Mouse (Mus musculus) midbrain, postnatal 0 days (tissue): Measurements from ENCODE around the gene Wars2. TPM values are rescaled to one million over a fixed set of nuclear protein-coding genes. Genes with fewer than 3 reads are reported as not detected.

Experiments
- ATAC-seq: fragments of 200-750 bp; cut with Nextera tagmentation; 2 replicates; pipeline ENCODE4 v1.8.0; 2017; ENCODE audit warnings: moderate number of reproducible peaks, mild to moderate bottlenecking, moderate TSS enrichment, moderate library complexity; ENCODE audit not compliant: low FRiP score
- DNase-seq: peaks from one replicate; pipeline ENCODE4 v3.0.0-alpha.2; 2015; ENCODE audit warnings: low spot score
- H3K27ac ChIP-seq: fragments of 300-500 bp; sonication (generic); 2 replicates; pipeline ENCODE4 v1.5.1; 2014; ENCODE audit warnings: low read depth, mild to moderate bottlenecking, low read length, mixed read lengths
- H3K27me3 ChIP-seq: fragments of 300-500 bp; sonication (generic); 2 replicates; pipeline ENCODE4 v1.6.1; 2014; ENCODE audit warnings: low read length, control low read depth, mixed read lengths; ENCODE audit not compliant: insufficient read depth
- H3K36me3 ChIP-seq: fragments of 300-500 bp; sonication (generic); 2 replicates; pipeline ENCODE4 v1.6.1; 2014; ENCODE audit warnings: low read length, control low read depth, mixed read lengths; ENCODE audit not compliant: insufficient read depth
- H3K4me1 ChIP-seq: fragments of 300-500 bp; sonication (generic); 2 replicates; pipeline ENCODE4 v1.6.1; 2014; ENCODE audit warnings: mild to moderate bottlenecking, control low read depth, antibody characterized with exemption, low read length, mixed read lengths; ENCODE audit not compliant: insufficient read depth
- H3K4me2 ChIP-seq: fragments of 300-500 bp; sonication (generic); 2 replicates; pipeline ENCODE4 v1.6.1; 2014; ENCODE audit warnings: low read depth, mild to moderate bottlenecking, low read length, mixed read lengths; ENCODE audit not compliant: poor library complexity, severe bottlenecking
- H3K4me3 ChIP-seq: fragments of 300-500 bp; sonication (generic); 2 replicates; pipeline ENCODE4 v1.5.1; 2014; ENCODE audit warnings: low read depth, mild to moderate bottlenecking, low read length, moderate library complexity
- H3K9ac ChIP-seq: fragments of 300-500 bp; sonication (generic); replicated peaks from 2 replicates; pipeline ENCODE4 v1.6.1; 2014; ENCODE audit warnings: mild to moderate bottlenecking, low read length, moderate library complexity, mixed read lengths; ENCODE audit not compliant: poor library complexity, severe bottlenecking
- H3K9me3 ChIP-seq: fragments of 300-500 bp; sonication (generic); 2 replicates; pipeline ENCODE4 v1.6.1; 2016; ENCODE audit warnings: low read length, control low read depth
- CTCF ChIP-seq: IDR thresholded peaks from 2 replicates; pipeline ENCODE4 v1.5.1; 2016; ENCODE audit warnings: antibody characterized with exemption, mild to moderate bottlenecking
- WGBS: fragments of 180-500 bp; shearing (Covaris S2); extraction: QIAGEN DNeasy Blood & Tissue Kit; methylation state at CpG from one replicate; pipeline ENCODE4 v1.1.7; 2014; 5-methylcytosine and 5-hydroxymethylcytosine counted together
- polyA plus RNA-seq: library from polyadenylated mRNA; unstranded; fragments of >200 nt; fragmentation: Nextera tagmentation; extraction: Ambion mirVana; gene quantifications from 2 replicates; pipeline ENCODE4 v1.2.1, GENCODE M21; 2015
- total RNA-seq: library from RNA; depleted of rRNA; stranded (reverse); fragments of >200 nt; gene quantifications from 2 replicates; pipeline ENCODE4 v1.2.3, GENCODE M21; 2014; rRNA removed

Gene Wars2
- total RNA-seq: 6.7 and 6.9 TPM in 2 replicates
- polyA plus RNA-seq: 4.4 and 4.9 TPM in 2 replicates

DNA sequence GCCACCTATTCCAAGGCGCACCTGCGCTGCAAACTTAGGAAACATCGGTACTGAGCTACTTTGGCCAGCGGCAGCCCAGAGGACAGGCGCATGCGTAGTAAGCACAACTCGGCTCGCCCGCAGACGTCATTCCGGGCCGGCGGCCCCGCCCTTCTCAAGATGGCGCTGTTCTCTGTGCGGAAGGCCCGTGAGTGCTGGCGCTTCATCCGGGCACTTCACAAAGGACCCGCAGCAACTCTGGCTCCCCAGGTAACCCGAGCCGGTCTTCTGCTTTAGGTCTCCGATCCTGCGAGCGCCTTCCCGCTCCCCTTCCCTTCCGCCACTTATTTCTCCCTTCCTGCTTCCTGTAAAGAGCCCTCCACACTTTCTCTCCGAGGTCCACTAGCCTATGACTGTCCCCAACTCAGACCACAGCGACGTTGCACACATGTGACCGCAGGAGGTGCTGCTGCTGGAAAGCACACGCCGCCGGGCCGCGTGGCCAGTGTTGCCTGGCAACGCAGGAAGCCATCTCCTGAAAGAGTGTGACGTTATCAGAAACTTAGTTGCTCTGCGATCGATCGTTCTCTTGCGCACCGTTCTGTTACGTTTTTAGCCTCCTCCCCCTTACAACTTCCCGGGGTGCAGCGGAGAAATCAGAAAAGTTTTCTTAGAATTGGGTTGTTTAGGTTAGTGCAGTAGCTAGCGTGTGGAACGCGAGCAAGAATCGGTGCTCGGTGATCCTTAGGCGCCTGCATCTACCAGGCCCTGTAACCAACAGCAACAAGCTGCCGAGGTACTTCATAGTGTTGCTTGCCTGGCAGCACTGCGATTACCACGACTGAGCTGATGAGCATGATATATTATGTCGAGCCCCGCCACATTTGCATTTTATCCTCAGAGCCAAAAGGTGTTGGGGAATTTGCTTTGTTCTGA lies at the start of gene Wars2:
Wars2 (plus strand) TSS at position 129 of the 915 bp plus-strand sequence.
- under 1% methylated on average over 57 of the region's 57 CpGs for WGBS

DNA sequence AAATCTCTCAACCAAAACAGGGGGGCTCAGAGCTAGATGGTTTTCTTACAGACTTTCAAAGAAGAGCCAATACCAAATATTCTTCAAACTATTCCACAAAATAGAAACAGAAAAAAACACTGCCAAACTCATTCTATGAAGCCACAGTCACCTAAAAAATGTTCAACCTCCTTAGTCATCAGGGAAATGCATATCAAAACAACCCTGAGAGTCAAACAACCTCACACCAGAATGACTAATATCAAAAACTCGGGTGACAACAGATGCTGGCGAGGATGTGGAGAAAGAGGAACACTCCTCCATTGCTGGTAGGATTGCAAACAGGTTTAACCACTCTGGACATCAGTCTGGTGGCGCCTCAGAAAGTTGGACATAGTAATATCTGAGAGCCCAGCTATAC lies 44.1 kb upstream of the Wars2 start:
- ATAC-seq: no peak
- 83% methylated on average over 3 of the region's 3 CpGs for WGBS
- TF ChIP-seq CTCF: no peak

More for the DNA sequence above, at the start of gene Wars2:
- ATAC-seq (peak; percentile 100), DNase-seq (peak; percentile 96)
- H3K9ac ChIP-seq: peak within 1 kb of the TSS; percentile 80
- H3K27me3 ChIP-seq: no peaks in the 10 kb centered on the region
- peak; percentile 58 for TF ChIP-seq CTCF
- no peaks in the 10 kb centered on the region for H3K9me3 ChIP-seq
- H3K4me1 ChIP-seq: peaks cover 3% of the 10 kb centered on the region; the same call in 1 of the 2 replicates
- no peaks in the 10 kb centered on the region for H3K36me3 ChIP-seq
- H3K4me3 ChIP-seq: peak within 1 kb of the TSS; percentile 57
- H3K4me2 ChIP-seq: peak within 1 kb of the TSS; percentile 70
- peak within 1 kb of the TSS; percentile 94 for H3K27ac ChIP-seq

DNA sequence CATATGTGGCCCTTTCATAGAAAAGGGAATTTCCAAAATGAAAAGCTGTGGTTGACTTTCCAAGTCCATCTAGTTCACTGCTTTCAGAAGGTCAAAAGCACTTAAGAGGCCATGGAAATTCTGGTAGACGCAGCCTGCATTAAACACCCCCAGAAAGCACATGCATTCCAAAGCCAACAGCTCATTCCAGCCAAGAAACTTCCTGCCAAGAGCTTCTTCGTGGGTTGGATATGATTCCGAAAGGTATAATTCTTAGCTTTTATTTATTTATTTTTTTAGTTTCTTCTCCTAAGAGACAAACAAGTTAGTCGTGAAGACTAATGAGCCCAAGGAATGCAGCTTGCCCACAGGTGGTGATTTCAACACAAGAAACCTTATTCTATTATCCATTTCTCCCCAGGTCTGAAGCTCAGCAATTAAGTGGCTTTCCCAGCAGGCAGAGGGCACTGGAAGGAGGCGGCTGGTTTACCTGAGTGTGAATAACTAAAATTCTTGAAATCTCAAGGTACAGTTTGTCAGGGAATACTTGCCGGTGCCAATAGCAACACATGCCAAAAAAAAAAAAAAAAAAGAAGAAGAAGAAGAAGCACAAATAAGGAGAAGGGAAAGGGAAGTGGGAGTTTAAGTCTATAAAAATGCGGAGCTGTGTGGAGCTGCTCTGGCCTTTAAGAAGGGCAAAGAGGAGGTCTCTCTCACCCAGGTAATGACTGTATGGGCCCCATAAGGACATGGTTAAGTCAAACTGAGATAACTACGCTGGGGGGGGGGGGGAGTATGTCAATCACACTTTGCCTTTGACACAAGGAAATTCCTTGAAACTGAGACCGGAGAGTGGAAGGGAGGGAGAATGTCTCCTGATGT lies 30.3 kb upstream of the Wars2 start:
- H3K4me1 ChIP-seq: no peaks in the 10 kb centered on the region
- no peak for TF ChIP-seq CTCF
- H3K9ac ChIP-seq: no peak overlapping the region
- ATAC-seq (no peak), DNase-seq (no peak)
- H3K4me2 ChIP-seq: no peak overlapping the region
- no peak overlapping the region for H3K4me3 ChIP-seq
- H3K36me3 ChIP-seq: no peaks in the 10 kb centered on the region
- H3K9me3 ChIP-seq: no peaks in the 10 kb centered on the region
- no peaks in the 10 kb centered on the region for H3K27me3 ChIP-seq
- 75% methylated on average over 9 of the region's 9 CpGs for WGBS
- H3K27ac ChIP-seq: no peak overlapping the region

More for the DNA sequence above, 44.1 kb upstream of the Wars2 start:
- no peak overlapping the region for H3K9ac ChIP-seq
- DNase-seq: no peak
- no peaks in the 10 kb centered on the region for H3K27me3 ChIP-seq
- no peaks in the 10 kb centered on the region for H3K36me3 ChIP-seq
- no peak overlapping the region for H3K4me3 ChIP-seq
- H3K4me1 ChIP-seq: no peaks in the 10 kb centered on the region
- H3K27ac ChIP-seq: no peak overlapping the region
- no peaks in the 10 kb centered on the region for H3K9me3 ChIP-seq
- no peak overlapping the region for H3K4me2 ChIP-seq

DNA sequence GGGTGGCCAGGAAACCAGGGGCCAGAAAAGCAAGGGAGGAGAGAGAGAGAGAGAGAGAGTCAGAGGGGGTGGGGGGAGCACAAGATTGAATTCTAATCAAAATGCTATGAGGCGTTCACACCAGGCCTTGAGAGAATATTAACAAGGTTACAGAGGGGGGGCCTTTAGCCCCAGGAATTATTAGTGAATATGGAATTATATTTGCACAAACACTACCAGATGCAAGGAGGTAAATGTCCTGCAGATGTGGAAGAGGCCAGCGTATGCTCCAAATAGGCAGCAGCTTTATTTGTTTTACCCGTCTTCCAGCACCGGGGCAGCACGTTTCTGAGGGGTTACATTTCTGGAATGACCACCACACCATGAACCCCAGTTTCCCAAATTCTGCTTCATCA lies 29.7 kb upstream of the Wars2 start:
- Histone ChIP-seq H3K9ac (no peak overlapping the region), H3K27ac (no peak overlapping the region), H3K36me3 (no peaks in the 10 kb centered on the region), H3K27me3 (no peaks in the 10 kb centered on the region), H3K4me1 (no peaks in the 10 kb centered on the region), H3K4me2 (no peak overlapping the region), H3K9me3 (no peaks in the 10 kb centered on the region), H3K4me3 (no peak overlapping the region)
- DNase-seq (no peak), ATAC-seq (no peak)
- WGBS: 89% methylated on average over 5 of the region's 5 CpGs
- TF ChIP-seq CTCF: no peak

DNA sequence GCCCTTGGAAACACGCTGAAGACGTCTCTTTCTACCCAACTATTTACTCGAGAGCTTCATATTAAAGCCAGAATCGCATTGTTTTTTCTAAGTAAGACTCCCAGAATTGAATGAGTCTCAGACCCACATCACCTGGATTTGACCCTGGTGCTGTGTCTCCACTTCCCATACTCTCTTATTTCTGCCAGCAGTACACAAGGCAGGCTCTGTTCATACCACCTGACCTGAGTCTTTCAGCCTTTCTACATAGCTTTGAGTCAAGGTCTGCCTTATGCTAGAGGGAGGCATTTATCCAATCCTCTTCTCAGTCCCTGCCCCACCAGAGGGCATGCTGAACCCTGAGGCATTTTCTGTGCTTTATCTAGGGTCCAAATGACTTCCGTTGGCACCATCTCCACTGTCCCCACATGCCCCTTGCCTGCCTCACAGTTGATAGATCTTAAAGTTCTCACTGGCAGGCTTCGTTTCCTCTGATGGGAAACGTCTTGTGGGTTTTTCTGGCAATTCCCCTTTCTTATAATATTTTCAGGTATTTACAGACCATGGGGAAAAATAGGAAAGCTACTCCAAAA lies 27.5 kb upstream of the Wars2 start:
- DNase-seq (no peak), ATAC-seq (no peak)
- no peaks in the 10 kb centered on the region for H3K4me1 ChIP-seq
- H3K9ac ChIP-seq: no peak overlapping the region
- no peak overlapping the region for H3K27ac ChIP-seq
- 86% methylated on average over 7 of the region's 7 CpGs for WGBS
- H3K27me3 ChIP-seq: no peaks in the 10 kb centered on the region
- H3K4me2 ChIP-seq: no peak overlapping the region
- no peaks in the 10 kb centered on the region for H3K9me3 ChIP-seq
- H3K36me3 ChIP-seq: no peaks in the 10 kb centered on the region
- TF ChIP-seq CTCF: no peak
- no peak overlapping the region for H3K4me3 ChIP-seq
